ENCODE assay signal across 10 mouse cellular contexts in the genomic region with DNA sequence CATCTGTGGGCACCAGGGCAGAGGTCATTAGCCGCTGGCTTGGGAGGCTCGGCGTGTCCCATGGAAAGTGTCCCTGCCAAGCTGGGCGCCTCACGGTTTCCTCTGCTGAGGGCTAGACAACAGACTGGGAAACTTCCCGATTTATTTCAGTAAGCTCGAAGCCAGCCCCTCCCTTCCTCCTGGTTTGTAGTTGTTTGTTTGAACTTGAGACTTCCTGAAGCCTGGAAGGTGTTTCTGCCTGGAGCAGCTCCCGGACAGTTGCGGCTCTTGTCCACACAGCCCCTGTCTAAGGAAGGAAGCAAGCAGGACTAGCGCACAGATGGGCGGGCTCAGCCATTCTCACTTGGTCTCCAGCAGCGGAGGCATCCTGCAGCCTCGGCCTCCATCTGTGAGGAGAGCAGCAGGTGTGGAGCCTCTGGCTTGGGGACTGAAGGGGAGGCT. TPM values are rescaled to one million over a fixed set of nuclear protein-coding genes. Genes with fewer than 3 reads are reported as not detected.
DNase-seq lines count a peak whose midpoint lies in the region; ATAC-seq and TF ChIP-seq lines count a peak whose summit lies in the region.
"Had no signal": no experiment of that assay in that cellular context is flagged by ENCODE, and none has a peak within 500 bp of the region (broad histone marks: within the 10 kb centered on the region; RNA-seq: fewer than 3 reads in every experiment).

No protein-coding gene starts in this region.

- intact Hi-C loops in gastrocnemius, adult 2 months (cut with DNase I) = loop anchor here (2.0 kb wide), 1 partner anchor 29 kb away; no protein-coding TSS in a partner anchor

- TF ChIP-seq CTCF in gastrocnemius, adult 2 months (IDR thresholded peaks at IDR 0.05) = no peak

- peaks cover 9% of the 10 kb centered on the region for H3K4me1 ChIP-seq in brown adipose tissue, adult 24 weeks (ENCODE audit: control insufficient read depth, insufficient read depth, insufficient read length, low read length)
- peaks cover 37% of the 10 kb centered on the region for H3K4me1 ChIP-seq in intestine, embryonic 15.5 days (replicated peaks)
- H3K4me1 ChIP-seq in liver, embryonic 12.5 days = no peaks in the 10 kb centered on the region
- H3K4me1 ChIP-seq: neural tube, embryonic 12.5 days had no signal

- no peak overlapping the region for H3K4me2 ChIP-seq in intestine, embryonic 15.5 days (replicated peaks)
- no peak overlapping the region for H3K4me2 ChIP-seq in liver, embryonic 12.5 days

- WGBS in intestine, embryonic 15.5 days = 30% methylated on average over 13 of the region's 13 CpGs
- 51% methylated on average over 13 of the region's 13 CpGs for WGBS in liver, embryonic 12.5 days (ENCODE audit: insufficient replicate concordance)

- no peaks in the 10 kb centered on the region for H3K27me3 ChIP-seq in intestine, embryonic 15.5 days (replicated peaks)
- 0 out of 2 replicates have a peak, but pooled peaks cover 7% of the 10 kb centered on the region for H3K27me3 ChIP-seq in liver, embryonic 12.5 days (replicated peaks)
- H3K27me3 ChIP-seq: neural tube, embryonic 12.5 days had no signal

- DNase-seq in gastrocnemius, adult 2 months = peak; percentile 57
- no peak for DNase-seq in gastrocnemius, postnatal 4 days (ENCODE audit: low spot score in 2 of 2)
- DNase-seq in lung, postnatal 14 days = peak; percentile 68
- DNase-seq in right cerebral cortex, adult 2 months (ENCODE audit: low spot score in 2 of 2) = no peak
- no peak for DNase-seq in ovary, postnatal 36 days (ENCODE audit: low spot score)

- 0 out of 2 replicates have a peak overlapping the region, but pooled peaks have one; percentile 1 for H3K9ac ChIP-seq in intestine, embryonic 15.5 days
- no peak overlapping the region for H3K9ac ChIP-seq in liver, embryonic 12.5 days
- H3K9ac ChIP-seq: neural tube, embryonic 12.5 days had no signal

- peak overlapping the region; percentile 87 for H3K27ac ChIP-seq in gastrocnemius, adult 2 months
- H3K27ac ChIP-seq in brown adipose tissue, adult 24 weeks (replicated peaks; ENCODE audit: low read depth, low read length) = peak overlapping the region; percentile 98
- H3K27ac ChIP-seq in intestine, embryonic 15.5 days = 0 out of 2 replicates have a peak overlapping the region, but pooled peaks have one; percentile 48
- H3K27ac ChIP-seq in liver, embryonic 12.5 days = no peak overlapping the region
- H3K27ac ChIP-seq: neural tube, embryonic 12.5 days had no signal

- H3K9me3 ChIP-seq in intestine, embryonic 15.5 days = no peaks in the 10 kb centered on the region
- no peaks in the 10 kb centered on the region for H3K9me3 ChIP-seq in liver, embryonic 12.5 days (replicated peaks)
- H3K9me3 ChIP-seq: neural tube, embryonic 12.5 days had no signal

- peak; percentile 34; the same call in 1 of the 2 replicates for ATAC-seq in intestine, embryonic 15.5 days
- no peak for ATAC-seq in liver, embryonic 12.5 days

- peak overlapping the region; percentile 68 for H3K4me3 ChIP-seq in gastrocnemius, adult 2 months
- H3K4me3 ChIP-seq in brown adipose tissue, adult 24 weeks (ENCODE audit: insufficient read depth, low read depth, low read length) = peak overlapping the region; percentile 59
- no peak overlapping the region for H3K4me3 ChIP-seq in intestine, embryonic 15.5 days (replicated peaks)
- H3K4me3 ChIP-seq in liver, embryonic 12.5 days = no peak overlapping the region
- H3K4me3 ChIP-seq: neural tube, embryonic 12.5 days had no signal

- no peaks in the 10 kb centered on the region for H3K36me3 ChIP-seq in intestine, embryonic 15.5 days
- no peaks in the 10 kb centered on the region for H3K36me3 ChIP-seq in liver, embryonic 12.5 days
- H3K36me3 ChIP-seq: neural tube, embryonic 12.5 days had no signal

RNA-seq across cellular contexts. Expression of gene Mcf2l, which starts 52.4 kb away (rescaled TPM):
- 10 to 100 TPM; 26.0 to 49.7 TPM for total RNA-seq in gastrocnemius, adult 2 months (2021)
- total RNA-seq in gastrocnemius, postnatal 4 days (2021) = 10 to 100 TPM; 36.0 to 42.4 TPM
- polyA plus RNA-seq in brown adipose tissue, adult 24 weeks (2012; ENCODE audit: insufficient read depth, insufficient read length, missing spikeins) = 7.2 and 10.0 TPM in 2 replicates
- 13.1 and 13.7 TPM in 2 replicates for polyA plus RNA-seq in intestine, embryonic 15.5 days (2015; fragmentation: Nextera tagmentation; extraction: Ambion mirVana)
- polyA plus RNA-seq in liver, embryonic 12.5 days (2016; fragmentation: Nextera tagmentation; extraction: Ambion mirVana) = 1.9 and 2.1 TPM in 2 replicates
- total RNA-seq: CH12.LX had no signal

Comparison
In these comparisons a context has a peak if more than half of its experiments do, and no peak if none do; other contexts are left out.
1. DNase-seq: peak in gastrocnemius, adult 2 months (single experiment) and lung, postnatal 14 days (single experiment); none in gastrocnemius, postnatal 4 days (0 of 2), right cerebral cortex, adult 2 months (0 of 2) and ovary, postnatal 36 days (single experiment).
2. H3K4me3 ChIP-seq: peak in gastrocnemius, adult 2 months (single experiment) and brown adipose tissue, adult 24 weeks (single experiment); none in intestine, embryonic 15.5 days (single experiment) and liver, embryonic 12.5 days (single experiment).